Mouse (Mus musculus) heart, adult 2 months (tissue): ENCODE measurements around the gene Gm20388. TPM values are rescaled to one million over a fixed set of nuclear protein-coding genes. Genes with fewer than 3 reads are reported as not detected.

ENCODE experiments used
- DNase-seq, 2 experiments: peaks; one replicate each; pipeline ENCODE4 v3.0.0; 2021
- H3K27ac ChIP-seq: fragments of 200-600 bp; 2 replicates; pipeline ENCODE4 v1.8.1; 2022
- H3K27me3 ChIP-seq: fragments of 200-500 bp; 2 replicates; pipeline ENCODE4 v1.6.1; 2012; ENCODE audit warnings: mild to moderate bottlenecking, low read length, inconsistent platforms, mixed read lengths; ENCODE audit not compliant: control insufficient read depth, insufficient read depth
- H3K36me3 ChIP-seq: fragments of 200-500 bp; 2 replicates; pipeline ENCODE4 v1.6.1; 2012; ENCODE audit warnings: low read length, inconsistent platforms; ENCODE audit not compliant: control insufficient read depth, insufficient read depth
- H3K4me1 ChIP-seq: fragments of 200-500 bp; 2 replicates; pipeline ENCODE4 v1.6.1; 2011; ENCODE audit warnings: low read length; ENCODE audit not compliant: control insufficient read depth, insufficient read depth
- H3K4me3 ChIP-seq: fragments of 200-600 bp; 2 replicates; pipeline ENCODE4 v1.8.1; 2022
- H3K79me2 ChIP-seq: fragments of 200-500 bp; replicated peaks from 2 replicates; pipeline ENCODE4 v1.6.1; 2012; ENCODE audit warnings: mild to moderate bottlenecking, inconsistent platforms, low read length, moderate library complexity, mixed read lengths; ENCODE audit not compliant: control insufficient read depth, insufficient read depth
- H3K9ac ChIP-seq: fragments of 200-500 bp; 2 replicates; pipeline ENCODE4 v1.6.1; 2012; ENCODE audit warnings: low read depth, mild to moderate bottlenecking, control low read depth, inconsistent platforms, low read length, mixed read lengths
- CTCF ChIP-seq: fragments of 200-600 bp; IDR thresholded peaks from 2 replicates; pipeline ENCODE4 v1.8.1; 2022; ENCODE audit warnings: antibody characterized with exemption, mild to moderate bottlenecking, moderate library complexity
- EP300 ChIP-seq: fragments of 200-500 bp; IDR thresholded peaks from 2 replicates; pipeline ENCODE4 v1.6.1; 2011; ENCODE audit warnings: low read depth, low read length, control low read depth; ENCODE audit not compliant: insufficient read depth
- POLR2A ChIP-seq: fragments of 200-500 bp; IDR thresholded peaks from 2 replicates; pipeline ENCODE4 v1.6.1; 2011; ENCODE audit warnings: mild to moderate bottlenecking, low read depth, low read length, control low read depth; ENCODE audit not compliant: insufficient read depth
- WGBS: fragments of 180-500 bp; shearing (Covaris S2); methylation state at CpG from one replicate; pipeline ENCODE4 v1.1.7; 2018; 5-methylcytosine and 5-hydroxymethylcytosine counted together
- intact Hi-C: fragments of 180-260 bp; cut with DNase I; formaldehyde crosslinking; loops from one replicate; pipeline ENCODE4 v1.15.1; 2025
- polyA plus RNA-seq: library from polyadenylated mRNA; depleted of rRNA; stranded (reverse); fragments of >200 nt; gene quantifications from 2 replicates; pipeline ENCODE4 v1.2.3, GENCODE M21; 2012
- total RNA-seq, 2 experiments: library from RNA; stranded (reverse); gene quantifications; 2 replicates each; pipeline ENCODE4 v1.2.3; 2021

Gm20388 gene
- total and polyA plus RNA-seq, 3 experiments: 1.8 to 32.3 TPM; not detected in 1

- 0 out of 2 replicates have a peak overlapping the region, but pooled peaks have one; percentile 10 for H3K9ac ChIP-seq
- DNase-seq: no peak
- peaks cover 23% of the 10 kb centered on the region for H3K4me1 ChIP-seq
- no peak overlapping the region for H3K4me3 ChIP-seq
- TF ChIP-seq POLR2A: no peak
- TF ChIP-seq EP300: no peak
- no peak for TF ChIP-seq CTCF
- H3K36me3 ChIP-seq: peaks cover 25% of the 10 kb centered on the region
- peaks cover 17% of the 10 kb centered on the region for H3K79me2 ChIP-seq
- H3K27ac ChIP-seq: peak overlapping the region; percentile 5; the same call in 1 of the 2 replicates
- intact Hi-C loops: no loop called here
- WGBS: 58% methylated on average over 3 of the region's 3 CpGs
- no peaks in the 10 kb centered on the region for H3K27me3 ChIP-seq
Observed at GRCm38 (mm10) chr8:122938170-122938569, 3027.5 kb downstream of the Gm20388 start.

DNA sequence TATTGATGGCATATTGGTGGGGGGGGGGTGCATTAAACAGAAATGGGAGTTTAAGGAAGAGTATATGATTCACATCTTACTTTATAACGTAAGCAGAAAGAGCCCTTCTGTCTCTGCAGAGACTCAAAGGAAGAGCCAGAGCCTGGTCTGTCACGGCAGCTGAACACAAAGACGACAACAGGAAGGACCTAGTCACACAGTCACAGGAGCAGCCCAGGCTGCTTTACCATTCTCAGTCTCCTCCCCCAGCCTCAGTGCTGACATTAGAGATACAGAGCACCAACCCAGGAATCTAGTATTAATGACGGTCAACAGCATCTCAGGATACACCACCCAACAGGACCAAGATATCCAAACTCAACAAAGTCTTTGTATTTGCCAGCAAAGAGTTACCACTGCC lies 3027.9 kb downstream of the Gm20388 start:
- 25% methylated on average over 4 of the region's 4 CpGs for WGBS
- Histone ChIP-seq H3K27me3 (no peaks in the 10 kb centered on the region), H3K36me3 (peaks cover 25% of the 10 kb centered on the region), H3K79me2 (peaks cover 17% of the 10 kb centered on the region), H3K9ac (no peak overlapping the region), H3K4me3 (no peak overlapping the region), H3K4me1 (peaks cover 20% of the 10 kb centered on the region), H3K27ac (peak overlapping the region; percentile 30)
- intact Hi-C loops: no loop called here
- TF ChIP-seq EP300 (no peak), CTCF (no peak), POLR2A (no peak)
- DNase-seq: peak in 1 of 2 experiments; percentile 53

DNA sequence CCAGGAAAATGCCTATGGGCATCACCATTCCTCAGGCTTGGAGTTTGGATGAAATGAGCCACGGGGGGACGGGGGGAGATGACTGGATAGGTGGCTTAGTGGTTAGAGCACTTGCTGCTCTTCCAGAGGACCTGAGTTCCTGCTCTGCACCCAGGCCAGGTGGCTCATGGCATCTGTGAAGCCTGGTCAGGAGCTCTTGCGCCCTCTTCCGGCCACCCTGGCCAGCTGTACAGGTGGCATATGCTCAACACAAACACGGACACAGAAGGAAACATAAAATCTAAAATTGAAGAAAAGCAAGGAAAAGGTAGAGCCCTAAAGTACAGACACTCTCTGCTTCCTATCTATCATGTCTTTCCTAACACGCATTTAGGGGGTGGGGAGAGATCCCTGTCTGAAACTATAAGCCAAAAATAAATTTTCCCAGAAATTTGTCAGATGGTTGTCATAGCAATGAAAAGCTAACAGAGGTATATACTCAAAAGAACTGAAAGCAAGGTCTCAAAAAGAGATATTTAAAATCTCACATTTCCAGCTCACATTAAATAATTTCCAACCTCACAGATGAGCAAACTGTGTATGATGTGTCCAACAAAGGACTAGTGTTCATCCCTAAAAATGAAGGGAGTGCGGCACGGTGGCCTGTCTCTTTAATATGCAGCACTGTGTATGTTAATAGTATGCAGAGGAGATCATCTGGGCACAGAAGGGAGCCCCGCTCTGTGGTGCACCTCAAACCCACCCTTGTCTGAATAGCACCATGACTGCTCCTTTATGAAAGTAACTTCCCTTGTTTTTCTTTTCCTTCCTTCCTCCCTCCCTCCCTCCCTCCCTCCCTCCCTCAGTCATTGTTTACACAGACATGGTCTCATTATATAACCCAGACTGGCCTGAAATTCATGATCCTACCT lies 3032.4 kb downstream of the Gm20388 start:
- Histone ChIP-seq H3K36me3 (peaks cover 12% of the 10 kb centered on the region), H3K27ac (no peak overlapping the region), H3K79me2 (peaks cover 19% of the 10 kb centered on the region), H3K4me3 (no peak overlapping the region), H3K4me1 (peaks cover 18% of the 10 kb centered on the region), H3K9ac (no peak overlapping the region), H3K27me3 (no peaks in the 10 kb centered on the region)
- intact Hi-C loops: no loop called here
- 66% methylated on average over 9 of the region's 9 CpGs for WGBS
- no peak for DNase-seq
- no peak for TF ChIP-seq EP300
- TF ChIP-seq CTCF: peak; percentile 54
- TF ChIP-seq POLR2A: no peak

- H3K27ac ChIP-seq: no peak overlapping the region
- intact Hi-C loops: no loop called here
- H3K9ac ChIP-seq: no peak overlapping the region
- H3K27me3 ChIP-seq: no peaks in the 10 kb centered on the region
- DNase-seq: no peak
- TF ChIP-seq EP300 (no peak), POLR2A (no peak), CTCF (no peak)
- H3K4me1 ChIP-seq: peaks cover 24% of the 10 kb centered on the region
- no peak overlapping the region for H3K4me3 ChIP-seq
- 64% methylated on average over 2 of the region's 2 CpGs for WGBS
- H3K79me2 ChIP-seq: peaks cover 11% of the 10 kb centered on the region
- H3K36me3 ChIP-seq: peaks cover 4% of the 10 kb centered on the region
Observed at GRCm38 (mm10) chr8:122945775-122946174, 3035.1 kb downstream of the Gm20388 start.

GRCm38 (mm10) chr8:122949701-122950100 lies 3039.1 kb downstream of the Gm20388 start:
- DNase-seq: no peak
- intact Hi-C loops: loop anchor here (2.0 kb wide), 1 partner anchor 33 kb away; no protein-coding TSS in a partner anchor
- TF ChIP-seq POLR2A (no peak), CTCF (no peak), EP300 (no peak)
- no peak overlapping the region; the same call in 1 of the 2 replicates for H3K27ac ChIP-seq
- H3K27me3 ChIP-seq: no peaks in the 10 kb centered on the region
- H3K4me3 ChIP-seq: no peak overlapping the region
- H3K9ac ChIP-seq: no peak overlapping the region
- H3K79me2 ChIP-seq: peaks cover 17% of the 10 kb centered on the region
- H3K36me3 ChIP-seq: peaks cover 4% of the 10 kb centered on the region
- H3K4me1 ChIP-seq: peaks cover 34% of the 10 kb centered on the region
- WGBS: 43% methylated on average over 5 of the region's 5 CpGs

DNA sequence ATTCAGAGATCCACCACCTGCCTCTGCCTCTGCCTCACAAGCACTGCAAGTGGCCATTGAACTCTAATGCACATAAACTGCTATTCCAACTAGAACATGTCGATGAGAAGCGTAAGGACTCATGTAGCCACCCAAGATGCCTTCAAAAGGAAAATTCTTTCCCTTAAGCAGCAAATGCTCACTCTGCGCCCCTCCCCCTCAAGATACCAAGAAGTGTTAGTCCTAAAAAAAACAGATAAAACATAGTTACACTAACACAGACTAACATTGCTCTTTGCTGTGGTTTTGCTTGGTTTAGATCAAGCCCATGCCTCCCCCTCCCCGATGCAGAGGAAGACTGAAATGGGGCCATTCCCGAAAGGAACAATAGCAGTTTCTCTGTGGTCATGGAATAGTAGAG lies 3040.8 kb downstream of the Gm20388 start:
- DNase-seq: no peak
- no peak overlapping the region for H3K9ac ChIP-seq
- H3K79me2 ChIP-seq: peaks cover 16% of the 10 kb centered on the region
- peaks cover 6% of the 10 kb centered on the region; the same call in 1 of the 2 replicates for H3K36me3 ChIP-seq
- no peak overlapping the region for H3K4me3 ChIP-seq
- H3K27ac ChIP-seq: no peak overlapping the region
- WGBS: 76% methylated on average over 5 of the region's 5 CpGs
- no peaks in the 10 kb centered on the region for H3K27me3 ChIP-seq
- TF ChIP-seq POLR2A (no peak), EP300 (no peak), CTCF (no peak)
- peaks cover 40% of the 10 kb centered on the region for H3K4me1 ChIP-seq
- intact Hi-C loops: loop anchor here (2.0 kb wide), 1 partner anchor 31 kb away; no protein-coding TSS in a partner anchor
